Mouse (Mus musculus): ENCODE measurements around the gene Srrt. TPM values are rescaled to one million over a fixed set of nuclear protein-coding genes. Genes with fewer than 3 reads are reported as not detected.
"Not testable (repeated sequence)": the region's sequence is repeated elsewhere in the genome, so short reads cannot be mapped to it uniquely, and the experiment has no call there.

Srrt gene
- polyA plus RNA-seq, 1 experiment from 2014 or later = 106 TPM

DNA sequence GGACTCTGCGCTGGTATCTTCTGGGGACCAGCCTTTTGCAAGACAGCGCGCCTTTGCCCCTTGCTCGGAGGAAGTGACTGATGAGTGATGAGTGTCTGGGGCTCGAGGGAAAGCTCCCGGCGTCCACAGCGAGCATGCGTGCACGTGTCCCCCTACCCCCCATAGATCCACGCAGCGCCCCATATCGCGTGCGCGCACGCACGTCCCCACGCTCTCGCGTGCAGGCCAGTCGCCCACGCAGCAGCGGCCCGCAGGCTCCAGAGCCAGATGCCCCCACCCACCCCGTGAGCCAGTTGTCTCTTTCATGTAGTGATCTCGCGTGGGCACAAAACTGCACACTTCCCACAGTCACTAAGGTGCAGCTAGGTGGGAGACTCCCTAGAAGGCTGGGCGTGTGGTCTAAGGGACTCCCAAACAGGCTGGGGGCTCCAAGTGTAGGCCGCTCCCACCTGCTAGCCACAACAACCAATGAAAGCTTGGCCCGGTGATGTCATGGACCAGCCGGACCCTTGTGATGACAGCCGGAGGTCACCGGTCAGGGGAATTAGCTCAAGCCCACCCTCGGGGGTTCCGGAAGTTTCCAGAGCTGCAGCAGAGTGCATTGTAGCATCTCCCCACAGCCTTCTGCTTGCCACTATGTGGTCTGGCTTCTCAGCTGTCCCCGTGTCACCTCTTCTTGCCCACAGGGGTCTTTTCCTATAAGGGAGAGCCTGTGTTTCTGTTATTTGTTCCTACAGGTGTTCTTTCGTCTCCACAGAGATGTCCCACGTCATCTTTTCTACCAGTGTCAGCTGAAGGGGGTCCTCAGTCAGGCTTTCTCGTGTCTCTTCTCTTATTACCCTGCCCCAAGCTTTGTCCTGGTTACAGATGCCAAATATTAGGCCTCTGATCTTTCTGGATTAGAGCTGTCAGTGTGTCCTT, 20.2 kb downstream of the Srrt start, which contains the start of gene Ache:
TSS of gene Ache (plus strand) at position 488 of the 921 bp plus-strand sequence.
- 1% methylated on average over 40 of the region's 40 CpGs for WGBS
- Histone ChIP-seq H3K36me3 (no peaks in the 10 kb centered on the region), H3K9me3 (replicated peaks) (no peaks in the 10 kb centered on the region), H3K27ac (ENCODE audit: poor library complexity, severe bottlenecking) (peak within 1 kb of the TSS; percentile 70), H3K9ac (peak within 1 kb of the TSS; percentile 69), H3K4me1 (replicated peaks) (peaks cover 39% of the 10 kb centered on the region), H3K27me3 (replicated peaks) (peaks cover 45% of the 10 kb centered on the region), H3K4me2 (peak within 1 kb of the TSS; percentile 86), H3K4me3 (peak within 1 kb of the TSS; percentile 45)
- ATAC-seq (ENCODE audit: insufficient number of reproducible peaks, low FRiP score) = 0 out of 2 replicates have a peak, but pooled peaks have one; percentile 13

DNA sequence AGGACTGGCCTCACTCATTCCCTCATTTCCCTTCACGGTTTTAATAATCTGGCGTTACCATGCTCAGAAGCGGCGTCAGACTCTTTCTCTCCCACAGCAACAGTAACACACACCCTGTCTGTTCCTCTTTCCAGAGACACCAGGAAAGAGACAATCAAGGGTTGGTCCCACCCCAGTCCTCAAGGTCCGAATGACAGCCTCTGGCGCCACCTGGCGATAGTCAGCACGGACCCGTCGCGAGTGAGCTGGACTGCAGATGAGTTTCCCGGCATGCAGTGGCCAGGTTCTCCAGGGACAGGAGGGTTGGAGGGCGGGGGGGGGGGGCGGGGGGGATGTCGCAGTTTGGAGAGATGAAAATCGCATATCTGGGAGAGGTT, 20.8 kb downstream of the Srrt start:
- peak; percentile 35; the same call in 1 of the 2 replicates for ATAC-seq (ENCODE audit: insufficient number of reproducible peaks, low FRiP score)
- WGBS = under 1% methylated on average over 15 of the region's 16 CpGs

DNA sequence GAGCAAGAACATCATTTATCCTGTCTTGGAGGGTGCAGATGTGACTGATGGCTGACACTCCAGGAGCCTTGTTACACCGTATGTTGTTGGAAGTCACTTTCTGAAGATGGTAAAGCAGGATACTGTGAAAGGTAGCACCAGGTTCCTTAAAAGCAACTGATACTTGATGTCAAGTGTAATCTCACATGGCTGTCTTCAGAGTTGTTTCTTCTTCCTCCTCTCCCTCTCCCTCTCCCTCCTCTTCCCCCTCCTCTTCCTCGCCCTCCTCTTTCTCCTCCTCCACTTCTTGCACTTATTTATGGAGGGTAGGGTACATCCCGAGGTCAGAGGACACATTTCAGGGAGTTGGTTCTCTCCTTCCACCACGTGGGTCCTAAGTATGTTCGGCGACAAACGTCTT, 21.5 kb downstream of the Srrt start:
- WGBS = 46% methylated on average over 7 of the region's 7 CpGs

More for the DNA sequence above, 20.8 kb downstream of the Srrt start:
- Histone ChIP-seq H3K36me3 (no peaks in the 10 kb centered on the region), H3K9me3 (replicated peaks) (no peaks in the 10 kb centered on the region), H3K4me1 (replicated peaks) (peaks cover 39% of the 10 kb centered on the region), H3K4me3 (peak overlapping the region; percentile 45), H3K9ac (peak overlapping the region; percentile 69; the same call in 1 of the 2 replicates), H3K27me3 (replicated peaks) (peaks cover 41% of the 10 kb centered on the region), H3K4me2 (peak overlapping the region; percentile 86), H3K27ac (ENCODE audit: poor library complexity, severe bottlenecking) (no peak overlapping the region)

DNA sequence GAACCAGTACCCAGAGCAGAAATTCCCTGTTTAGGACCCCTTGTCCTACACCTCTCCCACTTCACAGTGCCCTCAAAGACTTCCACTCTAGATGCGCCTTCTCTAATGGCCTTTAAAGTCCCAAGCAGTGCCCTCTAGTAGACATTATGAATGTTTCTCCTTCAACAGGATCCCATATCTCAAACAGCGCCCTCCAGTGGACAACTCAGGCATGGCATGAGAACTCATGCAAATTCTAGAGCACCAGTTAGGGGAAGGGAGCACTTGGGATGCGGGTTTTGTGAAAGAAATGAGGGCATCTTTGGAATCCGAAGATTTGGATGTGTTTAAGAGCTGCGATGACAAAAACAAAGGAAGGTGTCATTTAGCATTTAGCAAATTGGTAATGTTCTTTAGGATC, 22.4 kb downstream of the Srrt start:
- H3K9me3 ChIP-seq (replicated peaks) = no peaks in the 10 kb centered on the region
- H3K4me3 ChIP-seq = no peak overlapping the region
- no peaks in the 10 kb centered on the region for H3K36me3 ChIP-seq
- H3K4me2 ChIP-seq = no peak overlapping the region
- H3K27me3 ChIP-seq (replicated peaks) = peaks cover 27% of the 10 kb centered on the region
- H3K27ac ChIP-seq (ENCODE audit: poor library complexity, severe bottlenecking) = no peak overlapping the region
- no peak overlapping the region for H3K9ac ChIP-seq
- peaks cover 33% of the 10 kb centered on the region for H3K4me1 ChIP-seq (replicated peaks)
- WGBS = 57% methylated on average over 5 of the region's 5 CpGs
- ATAC-seq (ENCODE audit: insufficient number of reproducible peaks, low FRiP score) = no peak

More for the DNA sequence above, 21.5 kb downstream of the Srrt start:
- no peaks in the 10 kb centered on the region for H3K36me3 ChIP-seq
- H3K27ac ChIP-seq (ENCODE audit: poor library complexity, severe bottlenecking) = no peak overlapping the region
- no peak overlapping the region for H3K4me2 ChIP-seq
- ATAC-seq (ENCODE audit: insufficient number of reproducible peaks, low FRiP score) = no peak
- no peak overlapping the region for H3K4me3 ChIP-seq
- H3K9ac ChIP-seq = no peak overlapping the region
- H3K27me3 ChIP-seq (replicated peaks) = peaks cover 35% of the 10 kb centered on the region
- H3K4me1 ChIP-seq (replicated peaks) = peaks cover 39% of the 10 kb centered on the region
- no peaks in the 10 kb centered on the region for H3K9me3 ChIP-seq (replicated peaks)

DNA sequence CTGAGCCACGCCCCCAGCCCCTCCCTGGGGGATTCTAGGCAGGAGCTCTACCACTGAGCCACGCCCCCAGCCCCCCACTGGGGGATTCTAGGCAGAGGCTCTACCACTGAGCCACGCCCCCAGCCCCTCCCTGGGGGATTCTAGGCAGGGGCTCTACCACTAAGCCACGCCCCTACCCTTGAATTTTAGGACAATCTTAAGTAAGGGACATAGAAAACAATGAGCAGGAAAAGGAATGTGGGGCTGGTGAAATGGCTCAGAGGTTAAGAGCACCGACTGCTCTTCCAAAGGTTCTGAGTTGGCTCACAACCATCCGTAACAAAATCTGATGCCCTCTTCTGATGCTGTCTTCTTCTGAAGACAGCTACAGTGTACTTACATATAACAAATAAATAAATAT, 23.1 kb downstream of the Srrt start:
- H3K9me3 ChIP-seq (replicated peaks); H3K4me3 ChIP-seq; ATAC-seq (ENCODE audit: insufficient number of reproducible peaks, low FRiP score); H3K9ac ChIP-seq; H3K4me2 ChIP-seq; H3K27ac ChIP-seq (ENCODE audit: poor library complexity, severe bottlenecking); H3K36me3 ChIP-seq: not testable (repeated sequence)
- 78% methylated on average over 6 of the region's 6 CpGs for WGBS
- H3K4me1 ChIP-seq (replicated peaks) = peaks cover 27% of the 10 kb centered on the region
- H3K27me3 ChIP-seq (replicated peaks) = peaks cover 21% of the 10 kb centered on the region

DNA sequence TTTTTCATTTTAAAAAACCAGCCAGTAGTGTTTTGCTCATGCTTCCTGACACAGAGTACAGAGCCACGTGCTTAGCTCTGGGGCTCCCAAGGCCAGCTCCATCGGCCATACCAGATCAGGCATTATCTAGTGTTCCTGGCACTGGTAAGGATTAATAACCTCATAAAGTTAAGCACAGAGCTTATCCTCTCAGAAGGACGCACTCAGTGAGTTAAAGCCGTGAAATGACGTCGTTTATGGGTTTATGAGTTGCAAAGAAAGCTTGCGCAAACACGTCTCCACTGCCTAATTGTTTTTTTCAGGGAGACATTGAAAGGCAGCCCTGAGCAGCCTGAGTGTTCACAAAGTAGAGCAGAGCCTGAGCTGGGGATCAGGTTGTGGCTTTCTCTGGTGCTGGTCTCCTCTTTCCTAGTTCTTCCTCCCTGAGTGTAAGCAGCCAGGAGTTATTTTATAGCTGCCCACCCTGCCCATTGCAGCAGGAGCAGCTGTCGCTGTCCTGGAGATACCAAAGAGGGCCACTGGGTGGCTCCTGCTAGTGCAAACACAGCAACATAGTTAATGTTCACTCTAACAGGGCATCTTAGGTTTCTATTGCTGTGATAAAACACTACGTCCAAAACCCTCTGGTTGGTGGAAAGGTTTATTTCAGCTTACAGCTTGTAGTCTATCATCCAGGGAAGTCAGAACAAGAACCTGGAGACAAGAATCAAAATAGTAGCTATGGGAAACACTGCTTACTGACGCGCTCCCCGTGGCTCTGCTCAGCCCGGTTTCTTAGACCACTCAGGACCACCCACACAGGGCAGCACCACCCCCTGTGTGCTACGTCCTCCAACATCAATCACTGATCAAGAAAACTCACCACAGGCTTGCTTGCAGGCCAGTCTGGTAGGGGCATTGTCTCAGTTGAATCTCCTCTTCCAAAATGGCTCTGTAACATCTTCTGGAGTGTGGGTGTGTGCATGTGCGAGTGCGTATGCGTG, 29.8 kb downstream of the Srrt start:
- no peak overlapping the region for H3K27ac ChIP-seq (ENCODE audit: poor library complexity, severe bottlenecking)
- no peak overlapping the region for H3K4me2 ChIP-seq
- 58% methylated on average over 18 of the region's 18 CpGs for WGBS
- no peaks in the 10 kb centered on the region; the same call in 1 of the 2 replicates for H3K9me3 ChIP-seq (replicated peaks)
- H3K36me3 ChIP-seq = no peaks in the 10 kb centered on the region
- ATAC-seq (ENCODE audit: insufficient number of reproducible peaks, low FRiP score) = no peak
- H3K4me1 ChIP-seq (replicated peaks) = no peaks in the 10 kb centered on the region
- no peak overlapping the region for H3K4me3 ChIP-seq
- H3K9ac ChIP-seq = no peak overlapping the region
- H3K27me3 ChIP-seq (replicated peaks) = no peaks in the 10 kb centered on the region

DNA sequence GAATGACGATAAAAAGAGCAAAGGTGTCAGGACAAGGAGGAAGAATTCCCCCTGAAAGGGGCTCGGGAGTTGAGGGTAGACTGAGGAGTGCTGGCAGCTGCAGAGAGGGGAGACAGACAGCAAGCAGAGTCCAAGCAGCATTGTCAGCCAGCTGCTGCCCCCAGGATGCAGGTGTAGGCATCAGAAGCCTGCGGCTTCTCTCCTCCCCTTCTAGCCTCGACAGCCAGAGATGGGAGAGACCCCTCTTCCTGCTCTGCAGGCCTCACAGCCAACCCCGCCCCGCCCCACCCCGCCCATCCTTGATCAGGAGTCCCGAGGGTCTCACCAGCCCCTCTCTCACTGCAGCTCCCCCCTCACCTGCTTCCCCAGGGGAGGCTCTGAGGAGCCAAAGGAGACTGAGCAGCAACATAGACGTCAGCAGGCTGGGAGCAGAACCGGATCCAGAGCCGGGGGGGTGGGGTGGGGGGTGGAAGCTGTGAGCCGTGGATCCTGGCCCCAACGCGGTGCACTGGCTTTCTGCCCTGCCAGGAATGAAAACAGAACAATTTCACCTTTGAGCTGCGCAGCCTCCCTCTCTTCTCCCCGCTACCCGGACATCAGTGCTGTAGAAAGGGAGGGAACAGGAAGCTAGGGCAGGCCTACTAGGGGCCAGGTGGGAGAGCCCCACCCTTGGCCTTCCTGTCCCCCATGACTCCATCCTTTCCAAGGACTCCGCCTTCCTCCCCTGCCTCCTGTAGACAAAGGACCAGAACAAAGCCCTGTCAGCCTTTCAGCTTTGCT, 39.2 kb downstream of the Srrt start:
- Histone ChIP-seq H3K27me3 (replicated peaks) (0 out of 2 replicates have a peak, but pooled peaks cover 4% of the 10 kb centered on the region), H3K4me2 (peak overlapping the region; percentile 27; the same call in 1 of the 2 replicates), H3K9ac (no peak overlapping the region), H3K9me3 (replicated peaks) (peaks cover 8% of the 10 kb centered on the region), H3K27ac (ENCODE audit: poor library complexity, severe bottlenecking) (no peak overlapping the region), H3K4me1 (replicated peaks) (no peaks in the 10 kb centered on the region), H3K4me3 (no peak overlapping the region), H3K36me3 (no peaks in the 10 kb centered on the region)
- WGBS = 23% methylated on average over 17 of the region's 18 CpGs
- ATAC-seq (ENCODE audit: insufficient number of reproducible peaks, low FRiP score) = no peak

DNA sequence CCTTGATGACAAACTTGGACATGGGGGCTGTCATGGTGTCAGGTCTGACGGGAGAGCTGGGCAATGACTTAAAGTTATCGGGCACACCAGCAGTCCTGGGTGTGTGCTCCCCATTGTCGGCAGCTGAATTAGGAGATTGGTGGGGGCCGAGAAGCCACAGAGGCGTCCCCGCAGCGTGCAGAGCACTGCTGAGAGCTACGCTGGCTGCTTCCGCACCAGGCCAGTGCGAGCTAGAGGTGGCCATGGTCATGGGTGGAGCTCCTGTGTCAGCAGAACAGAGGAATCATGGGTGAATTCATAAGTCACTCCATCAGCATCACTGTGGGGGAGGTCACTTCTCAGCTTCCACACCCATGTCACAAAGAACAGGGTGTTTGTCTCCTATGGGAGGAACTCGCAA, 42.7 kb downstream of the Srrt start:
- 82% methylated on average over 11 of the region's 11 CpGs for WGBS
- no peak for ATAC-seq (ENCODE audit: insufficient number of reproducible peaks, low FRiP score)
- Histone ChIP-seq H3K4me3 (no peak overlapping the region), H3K9ac (no peak overlapping the region), H3K4me1 (replicated peaks) (no peaks in the 10 kb centered on the region), H3K4me2 (no peak overlapping the region), H3K27me3 (replicated peaks) (0 out of 2 replicates have a peak, but pooled peaks cover 4% of the 10 kb centered on the region), H3K27ac (ENCODE audit: poor library complexity, severe bottlenecking) (no peak overlapping the region), H3K9me3 (replicated peaks) (no peaks in the 10 kb centered on the region), H3K36me3 (no peaks in the 10 kb centered on the region)

DNA sequence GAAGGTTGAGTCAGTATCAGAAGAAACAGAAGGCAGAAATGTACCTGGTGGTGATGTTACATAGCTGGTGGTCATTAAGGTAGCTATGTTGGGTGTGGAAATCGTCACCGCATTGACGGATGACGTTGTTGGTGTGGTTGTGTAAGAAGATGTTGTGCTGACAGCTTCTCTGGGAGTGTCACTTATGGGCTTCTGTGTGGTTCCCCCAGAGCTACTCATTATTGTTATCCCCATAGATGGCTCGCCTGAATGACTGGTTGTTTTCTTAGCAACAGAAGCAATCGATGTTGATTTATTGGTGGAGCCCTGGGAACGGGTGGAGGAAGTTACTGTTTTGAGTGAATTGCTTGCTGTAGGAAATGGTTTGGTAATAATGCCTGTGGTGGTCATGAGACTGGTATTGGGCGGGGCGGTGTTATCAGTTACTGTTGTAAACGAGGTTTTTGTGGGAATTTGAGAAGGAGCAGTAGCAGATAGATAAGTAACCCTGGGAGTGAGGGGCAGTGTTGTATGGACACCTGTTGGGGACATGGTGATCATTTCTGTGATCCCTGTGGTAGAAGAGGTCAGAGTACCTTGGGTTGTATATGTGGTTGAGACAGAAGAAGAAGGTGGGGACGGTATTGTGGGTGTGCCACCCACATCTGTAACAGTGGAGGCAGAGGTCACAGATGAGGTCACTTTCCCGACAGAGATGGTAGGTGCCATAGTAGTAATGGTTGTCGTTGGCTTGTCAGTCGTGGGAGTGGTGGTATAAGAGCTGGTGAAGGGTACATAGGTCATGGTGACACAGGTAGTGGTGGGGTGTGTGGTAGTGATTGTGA, 43.4 kb downstream of the Srrt start:
- 0 out of 2 replicates have a peak, but pooled peaks cover 4% of the 10 kb centered on the region for H3K27me3 ChIP-seq (replicated peaks)
- ATAC-seq (ENCODE audit: insufficient number of reproducible peaks, low FRiP score) = no peak

More for the DNA sequence above, 43.4 kb downstream of the Srrt start:
- Histone ChIP-seq H3K36me3 (no peaks in the 10 kb centered on the region), H3K9ac (no peak overlapping the region), H3K27ac (ENCODE audit: poor library complexity, severe bottlenecking) (no peak overlapping the region), H3K4me1 (replicated peaks) (no peaks in the 10 kb centered on the region), H3K4me3 (no peak overlapping the region), H3K4me2 (no peak overlapping the region), H3K9me3 (replicated peaks) (no peaks in the 10 kb centered on the region)
- 71% methylated on average over 14 of the region's 14 CpGs for WGBS
